Mouse (Mus musculus): Measurements from ENCODE around the gene Pitpnc1.

GRCm38 (mm10) chr11:107509631-107510338 is 39.3 kb upstream of the Pitpnc1 start:
- no peak for TF ChIP-seq POLR2A (IDR thresholded peaks at IDR 0.05; ENCODE audit: insufficient read depth, low read depth, low read length)
- no peak for TF ChIP-seq CTCF (IDR thresholded peaks at IDR 0.05; ENCODE audit: insufficient read depth, low read depth, low read length)
